Mouse (Mus musculus): ENCODE data around the gene Nadk2. TPM values are rescaled to one million over a fixed set of nuclear protein-coding genes. Genes with fewer than 3 reads are reported as not detected.

The Nadk2 gene
- polyA plus RNA-seq, 1 experiment from 2014 or later, result 17.6 TPM

- no peak for DNase-seq (ENCODE audit: low spot score)
These were observed 59.9 kb downstream of the Nadk2 start for GRCm38 (mm10) chr15:9130772-9131498.

GRCm38 (mm10) chr15:9131499-9131888, 60.4 kb downstream of the Nadk2 start:
- no peak for DNase-seq (ENCODE audit: low spot score)

- no peak for DNase-seq (ENCODE audit: low spot score)
These were observed 61.8 kb downstream of the Nadk2 start for GRCm38 (mm10) chr15:9132693-9133443.

GRCm38 (mm10) chr15:9134891-9135507, 63.9 kb downstream of the Nadk2 start:
- no peak for DNase-seq (ENCODE audit: low spot score)

GRCm38 (mm10) chr15:9139447-9139846, 68.4 kb downstream of the Nadk2 start:
- no peak for DNase-seq (ENCODE audit: low spot score)

GRCm38 (mm10) chr15:9140252-9140680, 69.2 kb downstream of the Nadk2 start, which contains the start of gene Lmbrd2:
Gene Lmbrd2 (plus strand): TSS chr15:9140550.
- DNase-seq (ENCODE audit: low spot score), result peak; percentile 94

- no peak for DNase-seq (ENCODE audit: low spot score)
These were observed 69.7 kb downstream of the Nadk2 start for GRCm38 (mm10) chr15:9140684-9141171.

- no peak for DNase-seq (ENCODE audit: low spot score)
These were observed 84.3 kb downstream of the Nadk2 start, which contains the start of gene Skp2 for GRCm38 (mm10) chr15:9155325-9155724. Gene Skp2 (minus strand): TSS chr15:9155425.

Other genes with a start within 250 kb of the Nadk2 start
- 0.57 and 0.82 TPM in 2 replicates for gene Ranbp3l, start 103.3 kb upstream of the Nadk2 start, polyA plus RNA-seq (2015; fragmentation: Nextera tagmentation; extraction: Ambion mirVana)
- 2.1 and 2.3 TPM in 2 replicates for gene Lmbrd2, start 69.3 kb downstream of the Nadk2 start, polyA plus RNA-seq (2015; fragmentation: Nextera tagmentation; extraction: Ambion mirVana)
- gene Skp2, start 84.2 kb downstream of the Nadk2 start, polyA plus RNA-seq (2015; fragmentation: Nextera tagmentation; extraction: Ambion mirVana), result 32.5 and 33.7 TPM in 2 replicates
- gene Ugt3a1, start 205.6 kb downstream of the Nadk2 start, polyA plus RNA-seq (2015; fragmentation: Nextera tagmentation; extraction: Ambion mirVana), result not detected in 2 replicates

Measured in thymus, postnatal 0 days (tissue).